In genomic region chr3:112384641-112385040, GRCm38 (mm10) we compare ENCODE assay signal across 26 mouse cellular contexts.
"Had no signal": no experiment of that assay in that cellular context is flagged by ENCODE, and none has a peak within 500 bp of the region (broad histone marks: within the 10 kb centered on the region; RNA-seq: fewer than 3 reads in every experiment).

No protein-coding gene starts in this region.

- H3K36me3 ChIP-seq: embryonic facial prominence, embryonic 10.5 days; embryonic facial prominence, embryonic 12.5 days; embryonic facial prominence, embryonic 13.5 days; embryonic facial prominence, embryonic 15.5 days; forebrain, embryonic 10.5 days; forebrain, embryonic 12.5 days; forebrain, embryonic 15.5 days had no signal

- H3K27ac ChIP-seq: embryonic facial prominence, embryonic 10.5 days; embryonic facial prominence, embryonic 12.5 days; embryonic facial prominence, embryonic 13.5 days; embryonic facial prominence, embryonic 15.5 days; forebrain, embryonic 10.5 days; forebrain, embryonic 12.5 days; forebrain, embryonic 13.5 days; forebrain, embryonic 15.5 days; gastrocnemius, adult 2 months; heart, adult 2 months had no signal

- H3K4me3 ChIP-seq: embryonic facial prominence, embryonic 10.5 days; embryonic facial prominence, embryonic 12.5 days; embryonic facial prominence, embryonic 13.5 days; embryonic facial prominence, embryonic 15.5 days; erythroblast, embryonic 14.5 days; forebrain, embryonic 10.5 days; forebrain, embryonic 12.5 days; forebrain, embryonic 13.5 days; forebrain, embryonic 15.5 days; gastrocnemius, adult 2 months; heart, adult 2 months had no signal

- H3K9me3 ChIP-seq: embryonic facial prominence, embryonic 10.5 days; embryonic facial prominence, embryonic 12.5 days; embryonic facial prominence, embryonic 13.5 days; embryonic facial prominence, embryonic 15.5 days; forebrain, embryonic 10.5 days; forebrain, embryonic 12.5 days; forebrain, embryonic 13.5 days; forebrain, embryonic 15.5 days had no signal

- DNase-seq: cerebellum, adult 2 months; cerebellum, adult 8-10 months; cerebellum, adult 9-10 months; cerebellum, adult 9-11 months; cerebellum, postnatal 10 days; cerebellum, postnatal 14 days; cerebellum, postnatal 25 days; cerebellum, postnatal 36 days; embryo, embryonic 11 days; forebrain, postnatal 0 days; gastrocnemius, adult 2 months; gastrocnemius, postnatal 10 days; gastrocnemius, postnatal 14 days; gastrocnemius, postnatal 25 days; gastrocnemius, postnatal 36 days; heart, adult 18-20 months; heart, adult 2 months had no signal

- H3K4me1 ChIP-seq: embryonic facial prominence, embryonic 10.5 days; embryonic facial prominence, embryonic 12.5 days; embryonic facial prominence, embryonic 13.5 days; embryonic facial prominence, embryonic 15.5 days; forebrain, embryonic 10.5 days; forebrain, embryonic 12.5 days; forebrain, embryonic 13.5 days; forebrain, embryonic 15.5 days had no signal

- H3K27me3 ChIP-seq: embryonic facial prominence, embryonic 12.5 days; embryonic facial prominence, embryonic 13.5 days; embryonic facial prominence, embryonic 15.5 days; forebrain, embryonic 12.5 days; forebrain, embryonic 13.5 days; forebrain, embryonic 15.5 days had no signal
